Comparison of ENCODE assay signal across 14 mouse cellular contexts in the genomic region with DNA sequence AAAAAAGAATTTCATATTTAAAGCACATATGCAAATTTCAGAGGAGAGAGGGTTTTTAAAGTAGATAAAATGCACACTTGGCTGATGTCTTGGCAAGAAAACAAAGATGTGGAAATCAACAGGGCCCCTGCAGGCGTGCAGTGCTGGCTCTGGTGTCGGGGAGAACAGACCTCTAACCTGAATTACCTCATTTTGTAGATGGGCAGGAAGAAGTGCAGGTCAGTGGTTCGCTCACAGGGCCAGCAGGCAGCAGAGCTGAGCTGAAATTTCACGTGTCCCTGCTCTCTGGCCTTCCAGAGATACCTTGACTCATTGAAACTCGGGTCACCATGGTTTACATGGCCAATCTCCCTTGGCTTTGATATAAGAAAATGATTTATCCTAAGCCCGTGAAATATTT.
DNase-seq lines count a peak whose midpoint lies in the region; ATAC-seq lines count a peak whose summit lies in the region.
"Had no signal": no experiment of that assay in that cellular context is flagged by ENCODE, and none has a peak within 500 bp of the region (broad histone marks: within the 10 kb centered on the region; RNA-seq: fewer than 3 reads in every experiment).

No protein-coding gene starts in this region.

- no peak for DNase-seq in hindbrain, embryonic 11.5 days (ENCODE audit: low spot score)
- no peak for DNase-seq in midbrain, embryonic 14.5 days
- DNase-seq in cerebellum, adult 18-20 months: peak; percentile 61 to 65
- no peak for DNase-seq in yolk sac, embryonic 10.5 days (ENCODE audit: low spot score)
- no peak for DNase-seq in thymus, postnatal 10 days (ENCODE audit: low spot score in 2 of 2)
- DNase-seq: heart, postnatal 10 days had no signal

- no peak overlapping the region for H3K4me2 ChIP-seq in hindbrain, embryonic 15.5 days
- H3K4me2 ChIP-seq in hindbrain, embryonic 11.5 days (replicated peaks; ENCODE audit: low read depth, low read length): no peak overlapping the region
- no peak overlapping the region for H3K4me2 ChIP-seq in midbrain, embryonic 13.5 days (replicated peaks)
- H3K4me2 ChIP-seq in midbrain, embryonic 14.5 days (ENCODE audit: low read length): no peak overlapping the region
- H3K4me2 ChIP-seq: embryonic facial prominence, embryonic 13.5 days; forebrain, embryonic 12.5 days; intestine, embryonic 15.5 days had no signal

- 0 out of 2 replicates have a peak, but pooled peaks cover 6% of the 10 kb centered on the region for H3K36me3 ChIP-seq in hindbrain, embryonic 15.5 days
- no peaks in the 10 kb centered on the region for H3K36me3 ChIP-seq in hindbrain, embryonic 11.5 days (ENCODE audit: control insufficient read depth, insufficient read depth, low read length)
- peaks cover 17% of the 10 kb centered on the region; the same call in 1 of the 2 replicates for H3K36me3 ChIP-seq in midbrain, embryonic 13.5 days
- H3K36me3 ChIP-seq in midbrain, embryonic 14.5 days (ENCODE audit: control insufficient read depth, insufficient read depth, low read length): peaks cover 7% of the 10 kb centered on the region; the same call in 1 of the 2 replicates
- H3K36me3 ChIP-seq: intestine, embryonic 15.5 days had no signal

- no peak overlapping the region for H3K9ac ChIP-seq in hindbrain, embryonic 15.5 days
- no peak overlapping the region for H3K9ac ChIP-seq in hindbrain, embryonic 11.5 days (ENCODE audit: low read depth, low read length)
- no peak overlapping the region for H3K9ac ChIP-seq in midbrain, embryonic 13.5 days (replicated peaks)
- H3K9ac ChIP-seq in midbrain, embryonic 14.5 days (replicated peaks; ENCODE audit: low read length): no peak overlapping the region
- H3K9ac ChIP-seq: embryonic facial prominence, embryonic 13.5 days; forebrain, embryonic 12.5 days; intestine, embryonic 15.5 days had no signal

- ATAC-seq in hindbrain, embryonic 15.5 days (ENCODE audit: low FRiP score, low read depth): no peak
- ATAC-seq in hindbrain, embryonic 11.5 days (ENCODE audit: low FRiP score): no peak
- ATAC-seq in midbrain, embryonic 13.5 days: no peak
- no peak for ATAC-seq in midbrain, embryonic 14.5 days (ENCODE audit: low FRiP score, low TSS enrichment)
- ATAC-seq: intestine, embryonic 15.5 days had no signal

- peaks cover 47% of the 10 kb centered on the region for H3K4me1 ChIP-seq in hindbrain, embryonic 15.5 days (replicated peaks)
- no peaks in the 10 kb centered on the region for H3K4me1 ChIP-seq in hindbrain, embryonic 11.5 days (replicated peaks; ENCODE audit: control insufficient read depth, insufficient read depth, low read length)
- H3K4me1 ChIP-seq in midbrain, embryonic 13.5 days (replicated peaks): peaks cover 53% of the 10 kb centered on the region
- H3K4me1 ChIP-seq in midbrain, embryonic 14.5 days (ENCODE audit: control insufficient read depth, insufficient read depth, low read length): peaks cover 5% of the 10 kb centered on the region; the same call in 1 of the 2 replicates
- H3K4me1 ChIP-seq: embryonic facial prominence, embryonic 13.5 days; intestine, embryonic 15.5 days; megakaryocyte, embryonic 14.5 days had no signal

- H3K4me3 ChIP-seq in hindbrain, embryonic 15.5 days: no peak overlapping the region
- no peak overlapping the region for H3K4me3 ChIP-seq in hindbrain, embryonic 11.5 days (ENCODE audit: low read depth, low read length)
- no peak overlapping the region for H3K4me3 ChIP-seq in midbrain, embryonic 13.5 days (replicated peaks)
- no peak overlapping the region for H3K4me3 ChIP-seq in midbrain, embryonic 14.5 days (replicated peaks; ENCODE audit: low read depth, low read length)
- H3K4me3 ChIP-seq: embryonic facial prominence, embryonic 13.5 days; forebrain, embryonic 12.5 days; intestine, embryonic 15.5 days; limb, embryonic 10.5 days; megakaryocyte, embryonic 14.5 days; myocyte had no signal

- H3K9me3 ChIP-seq in hindbrain, embryonic 15.5 days: no peaks in the 10 kb centered on the region
- no peaks in the 10 kb centered on the region for H3K9me3 ChIP-seq in hindbrain, embryonic 11.5 days (ENCODE audit: control insufficient read depth, low read length)
- H3K9me3 ChIP-seq in midbrain, embryonic 13.5 days: no peaks in the 10 kb centered on the region
- no peaks in the 10 kb centered on the region for H3K9me3 ChIP-seq in midbrain, embryonic 14.5 days (ENCODE audit: control insufficient read depth, low read length)
- H3K9me3 ChIP-seq: embryonic facial prominence, embryonic 13.5 days; forebrain, embryonic 12.5 days; intestine, embryonic 15.5 days; limb, embryonic 10.5 days had no signal

- 0 out of 2 replicates have a peak overlapping the region, but pooled peaks have one; percentile 31 for H3K27ac ChIP-seq in hindbrain, embryonic 15.5 days (replicated peaks)
- H3K27ac ChIP-seq in hindbrain, embryonic 11.5 days (ENCODE audit: low read depth, low read length): no peak overlapping the region
- peak overlapping the region; percentile 59; the same call in 1 of the 2 replicates for H3K27ac ChIP-seq in midbrain, embryonic 13.5 days
- H3K27ac ChIP-seq in midbrain, embryonic 14.5 days (replicated peaks; ENCODE audit: low read depth, low read length): no peak overlapping the region
- H3K27ac ChIP-seq: embryonic facial prominence, embryonic 13.5 days; forebrain, embryonic 12.5 days; intestine, embryonic 15.5 days; limb, embryonic 10.5 days had no signal

- H3K27me3 ChIP-seq in hindbrain, embryonic 15.5 days: no peaks in the 10 kb centered on the region
- no peaks in the 10 kb centered on the region for H3K27me3 ChIP-seq in hindbrain, embryonic 11.5 days (ENCODE audit: control insufficient read depth, insufficient read depth, low read length)
- H3K27me3 ChIP-seq in midbrain, embryonic 13.5 days: no peaks in the 10 kb centered on the region
- H3K27me3 ChIP-seq in midbrain, embryonic 14.5 days (ENCODE audit: control insufficient read depth, insufficient read depth, low read length): no peaks in the 10 kb centered on the region
- H3K27me3 ChIP-seq: embryonic facial prominence, embryonic 13.5 days; forebrain, embryonic 12.5 days; intestine, embryonic 15.5 days; megakaryocyte, embryonic 14.5 days had no signal

- WGBS in hindbrain, embryonic 15.5 days: 59% methylated on average over 6 of the region's 6 CpGs
- WGBS in hindbrain, embryonic 11.5 days: 75% methylated on average over 6 of the region's 6 CpGs
- 77% methylated on average over 6 of the region's 6 CpGs for WGBS in midbrain, embryonic 13.5 days
- 71% methylated on average over 6 of the region's 6 CpGs for WGBS in midbrain, embryonic 14.5 days

Comparison
In these comparisons a context has a peak if more than half of its experiments do, and no peak if none do; other contexts are left out.
1. H3K27ac ChIP-seq: peak in hindbrain, embryonic 15.5 days (single experiment) and midbrain, embryonic 13.5 days (single experiment); none in hindbrain, embryonic 11.5 days (single experiment) and midbrain, embryonic 14.5 days (single experiment).
2. DNase-seq: peak in cerebellum, adult 18-20 months (2 of 2); none in hindbrain, embryonic 11.5 days (single experiment), midbrain, embryonic 14.5 days (single experiment), yolk sac, embryonic 10.5 days (single experiment) and thymus, postnatal 10 days (0 of 2).